Mouse (Mus musculus) lung, postnatal 0 days (tissue): ENCODE measurements at regions not wholly inside any gene's neighbourhood (a gene's known extent, or its start where the extent isn't known, plus 50 kb on each side); places are given as distances from the start of the nearest gene placed in this dataset.

ENCODE experiments used
- ATAC-seq: fragments of 200-750 bp; cut with Nextera tagmentation; 2 replicates; pipeline ENCODE4 v1.8.0; 2017; ENCODE audit warnings: moderate library complexity
- DNase-seq: peaks from one replicate; pipeline ENCODE4 v3.0.0-alpha.2; 2016; ENCODE audit warnings: low spot score
- H3K27ac ChIP-seq: fragments of 300-500 bp; sonication (generic); 2 replicates; pipeline ENCODE4 v1.5.1; 2014; ENCODE audit warnings: antibody characterized with exemption, mild to moderate bottlenecking, low read length, mixed read lengths
- H3K27me3 ChIP-seq: fragments of 300-500 bp; sonication (generic); replicated peaks from 2 replicates; pipeline ENCODE4 v1.6.1; 2014; ENCODE audit warnings: low read length, mixed read lengths; ENCODE audit not compliant: insufficient read depth
- H3K36me3 ChIP-seq: fragments of 300-500 bp; sonication (generic); 2 replicates; pipeline ENCODE4 v1.6.1; 2014; ENCODE audit warnings: low read length, mixed read lengths; ENCODE audit not compliant: insufficient read depth
- H3K4me1 ChIP-seq: fragments of 300-500 bp; sonication (generic); 2 replicates; pipeline ENCODE4 v1.6.1; 2014; ENCODE audit warnings: antibody characterized with exemption, low read depth, low read length, mixed read lengths; ENCODE audit not compliant: insufficient read depth
- H3K4me2 ChIP-seq: fragments of 300-500 bp; sonication (generic); replicated peaks from 2 replicates; pipeline ENCODE4 v1.6.1; 2014; ENCODE audit warnings: low read depth, mild to moderate bottlenecking, low read length, moderate library complexity, mixed read lengths
- H3K4me3 ChIP-seq: fragments of 300-500 bp; sonication (generic); 2 replicates; pipeline ENCODE4 v1.5.1; 2014; ENCODE audit warnings: low read depth, low read length
- H3K9ac ChIP-seq: fragments of 300-500 bp; sonication (generic); replicated peaks from 2 replicates; pipeline ENCODE4 v1.6.1; 2014; ENCODE audit warnings: low read depth, mild to moderate bottlenecking
- H3K9me3 ChIP-seq: fragments of 300-500 bp; sonication (generic); 2 replicates; pipeline ENCODE4 v1.6.1; 2016; ENCODE audit warnings: low read length, mixed read lengths
- CTCF ChIP-seq: IDR thresholded peaks from 2 replicates; pipeline ENCODE4 v1.5.1; 2016; ENCODE audit warnings: antibody characterized with exemption, mild to moderate bottlenecking
- EP300 ChIP-seq: IDR thresholded peaks from 2 replicates; pipeline ENCODE4 v1.6.1; 2016; ENCODE audit warnings: antibody characterized with exemption, mild to moderate bottlenecking, control low read depth
- WGBS: fragments of 180-500 bp; shearing (Covaris S2); extraction: QIAGEN DNeasy Blood & Tissue Kit; methylation state at CpG from one replicate; pipeline ENCODE4 v1.1.7; 2014; 5-methylcytosine and 5-hydroxymethylcytosine counted together

GRCm38 (mm10) chr2:160223366-160223765 lies 110.6 kb downstream of the Gm826 start:
- H3K27me3 ChIP-seq: no peaks in the 10 kb centered on the region
- no peak for ATAC-seq
- no peak overlapping the region for H3K27ac ChIP-seq
- no peak overlapping the region for H3K9ac ChIP-seq
- 83% methylated on average over 8 of the region's 8 CpGs for WGBS
- H3K36me3 ChIP-seq: no peaks in the 10 kb centered on the region
- no peak overlapping the region for H3K4me3 ChIP-seq
- no peak for DNase-seq
- H3K4me1 ChIP-seq: no peaks in the 10 kb centered on the region
- no peaks in the 10 kb centered on the region for H3K9me3 ChIP-seq
- no peak for TF ChIP-seq CTCF
- TF ChIP-seq EP300: no peak
- no peak overlapping the region for H3K4me2 ChIP-seq

- H3K9me3 ChIP-seq: no peaks in the 10 kb centered on the region
- H3K4me2 ChIP-seq: no peak overlapping the region
- TF ChIP-seq EP300: no peak
- TF ChIP-seq CTCF: no peak
- no peak overlapping the region for H3K27ac ChIP-seq
- no peaks in the 10 kb centered on the region for H3K36me3 ChIP-seq
- no peak for DNase-seq
- ATAC-seq: no peak
- no peaks in the 10 kb centered on the region for H3K27me3 ChIP-seq
- H3K4me3 ChIP-seq: no peak overlapping the region
- H3K9ac ChIP-seq: no peak overlapping the region
- no peaks in the 10 kb centered on the region for H3K4me1 ChIP-seq
- 74% methylated on average over 10 of the region's 11 CpGs for WGBS
These were observed 112.2 kb downstream of the Gm826 start for GRCm38 (mm10) chr2:160221772-160222171.

- Histone ChIP-seq H3K27me3 (no peaks in the 10 kb centered on the region), H3K9me3 (no peaks in the 10 kb centered on the region), H3K4me1 (no peaks in the 10 kb centered on the region), H3K4me3 (no peak overlapping the region), H3K27ac (no peak overlapping the region), H3K9ac (no peak overlapping the region), H3K36me3 (no peaks in the 10 kb centered on the region), H3K4me2 (no peak overlapping the region)
- ATAC-seq (no peak), DNase-seq (no peak)
- 12% methylated on average over 7 of the region's 7 CpGs for WGBS
- no peak for TF ChIP-seq EP300
- TF ChIP-seq CTCF: no peak
These were observed 113.4 kb downstream of the Gm826 start for GRCm38 (mm10) chr2:160220562-160221021.

GRCm38 (mm10) chr2:160214032-160214812 lies 119.7 kb downstream of the Gm826 start:
- H3K9ac ChIP-seq: no peak overlapping the region
- DNase-seq (peak; percentile 21), ATAC-seq (no peak)
- H3K9me3 ChIP-seq: no peaks in the 10 kb centered on the region
- H3K4me3 ChIP-seq: no peak overlapping the region
- no peaks in the 10 kb centered on the region for H3K27me3 ChIP-seq
- no peak overlapping the region for H3K4me2 ChIP-seq
- TF ChIP-seq CTCF: no peak
- TF ChIP-seq EP300: no peak
- H3K27ac ChIP-seq: no peak overlapping the region
- no peaks in the 10 kb centered on the region for H3K4me1 ChIP-seq
- WGBS: 70% methylated on average over 10 of the region's 10 CpGs
- no peaks in the 10 kb centered on the region for H3K36me3 ChIP-seq

GRCm38 (mm10) chr2:160210507-160210906 lies 123.5 kb downstream of the Gm826 start:
- H3K27ac ChIP-seq: no peak overlapping the region
- no peaks in the 10 kb centered on the region for H3K4me1 ChIP-seq
- TF ChIP-seq EP300: no peak
- no peak for TF ChIP-seq CTCF
- DNase-seq (no peak), ATAC-seq (no peak)
- H3K4me3 ChIP-seq: no peak overlapping the region
- no peaks in the 10 kb centered on the region for H3K27me3 ChIP-seq
- H3K36me3 ChIP-seq: no peaks in the 10 kb centered on the region
- no peak overlapping the region for H3K9ac ChIP-seq
- 63% methylated on average over 3 of the region's 3 CpGs for WGBS
- no peak overlapping the region for H3K4me2 ChIP-seq
- H3K9me3 ChIP-seq: no peaks in the 10 kb centered on the region

- peak; percentile 35; the same call in 1 of the 2 replicates for ATAC-seq
- no peak for TF ChIP-seq CTCF
- no peak for TF ChIP-seq EP300
- Histone ChIP-seq H3K27ac (no peak overlapping the region), H3K27me3 (no peaks in the 10 kb centered on the region), H3K9me3 (no peaks in the 10 kb centered on the region), H3K4me3 (no peak overlapping the region), H3K4me2 (no peak overlapping the region), H3K4me1 (no peaks in the 10 kb centered on the region), H3K9ac (no peak overlapping the region), H3K36me3 (no peaks in the 10 kb centered on the region)
- no peak for DNase-seq
- WGBS: 68% methylated on average over 12 of the region's 12 CpGs
These were observed 124.2 kb downstream of the Gm826 start for GRCm38 (mm10) chr2:160209589-160210264.
